Mouse (Mus musculus): Measurements from ENCODE around the gene Dmgdh.

GRCm38 (mm10) chr13:93755084-93755483 lies 80.9 kb downstream of the Dmgdh start:
- TF ChIP-seq POLR2A (IDR thresholded peaks at IDR 0.05; ENCODE audit: borderline replicate concordance, low read depth, low read length) (no peak), CTCF (IDR thresholded peaks at IDR 0.05; ENCODE audit: low read depth, low read length) (no peak)
